Mouse (Mus musculus) kidney, adult 2 months (tissue): ENCODE data around the gene Gtf2h5.

Experiments used
- CTCF ChIP-seq: fragments of 200-500 bp; conservative IDR thresholded peaks from 2 replicates; pipeline ENCODE4 v1.5.1; 2011; ENCODE audit warnings: low read depth, mild to moderate bottlenecking, control low read depth, low read length, moderate library complexity, mixed read lengths; ENCODE audit not compliant: insufficient read depth, insufficient read length
- POLR2A ChIP-seq: fragments of 200-500 bp; IDR thresholded peaks from one replicate; pipeline ENCODE4 v1.6.1; 2011; ENCODE audit warnings: low read depth, low read length, control low read depth

DNA sequence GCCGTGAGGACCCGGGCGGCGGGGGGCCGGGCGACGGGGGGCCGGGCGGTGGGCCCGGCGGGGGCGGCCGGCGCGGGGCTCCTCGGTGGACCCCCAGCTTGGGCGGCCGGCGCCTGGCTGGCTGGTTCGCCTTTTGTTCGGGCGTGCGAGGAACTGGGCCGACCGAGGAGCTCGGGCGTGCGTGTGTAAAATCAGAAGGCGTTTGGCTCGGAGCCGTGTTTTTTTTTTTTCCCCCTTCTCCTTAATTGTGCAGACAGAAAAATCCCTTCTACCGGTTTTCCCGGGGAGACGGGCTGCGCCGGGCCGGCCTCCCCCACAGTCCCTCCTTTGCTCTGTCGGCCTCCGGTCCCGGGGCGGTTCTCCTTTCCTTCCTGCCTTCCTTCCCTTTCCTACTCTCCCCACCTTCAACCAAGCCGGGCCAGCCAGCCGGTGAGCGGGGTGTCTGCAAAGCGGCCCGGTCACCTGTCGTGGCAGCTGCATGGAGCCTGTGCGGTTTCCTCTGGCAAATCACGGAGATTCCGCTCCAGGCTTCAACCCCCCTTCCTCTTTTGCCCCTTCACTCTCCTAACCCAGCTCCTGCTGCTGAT is 27.5 kb downstream of the Gtf2h5 start:
- no peak for TF ChIP-seq POLR2A
- no peak for TF ChIP-seq CTCF
